Mouse (Mus musculus) ES-Bruce4 (cell line): ENCODE data around the gene Gm9821. TPM values are rescaled to one million over a fixed set of nuclear protein-coding genes. Genes with fewer than 3 reads are reported as not detected.

Experiments
- H3K27ac ChIP-seq: 2 replicates; pipeline ENCODE4 v1.5.1; 2012; ENCODE audit warnings: low read length, inconsistent platforms; ENCODE audit not compliant: insufficient read depth
- H3K27me3 ChIP-seq: 2 replicates; pipeline ENCODE4 v1.6.1; 2012; ENCODE audit warnings: mild to moderate bottlenecking, low read length, inconsistent platforms; ENCODE audit not compliant: control insufficient read depth, poor library complexity, insufficient read depth, severe bottlenecking
- H3K36me3 ChIP-seq: 2 replicates; pipeline ENCODE4 v1.6.1; 2012; ENCODE audit warnings: inconsistent platforms, mild to moderate bottlenecking, low read length, moderate library complexity; ENCODE audit not compliant: control insufficient read depth, poor library complexity, insufficient read depth, severe bottlenecking
- H3K4me1 ChIP-seq: one replicate; pipeline ENCODE4 v1.8.1; 2011; ENCODE audit warnings: low read length; ENCODE audit not compliant: control insufficient read depth, insufficient read depth
- H3K4me3 ChIP-seq: 2 replicates; pipeline ENCODE4 v1.5.1; 2011; ENCODE audit warnings: low read depth, mild to moderate bottlenecking, low read length
- H3K9ac ChIP-seq: 2 replicates; pipeline ENCODE4 v1.6.1; 2012; ENCODE audit warnings: low read depth, mild to moderate bottlenecking, inconsistent platforms; ENCODE audit not compliant: poor library complexity, severe bottlenecking
- H3K9me3 ChIP-seq: replicated peaks from 2 replicates; pipeline ENCODE4 v1.6.1; 2012; ENCODE audit warnings: mild to moderate bottlenecking, low read length, inconsistent platforms; ENCODE audit not compliant: control insufficient read depth, poor library complexity, insufficient read depth, severe bottlenecking
- CTCF ChIP-seq: IDR thresholded peaks from one replicate; pipeline ENCODE4 v1.8.1; 2011; ENCODE audit warnings: low read depth, low read length
- EP300 ChIP-seq: IDR thresholded peaks from 2 replicates; pipeline ENCODE4 v1.6.1; 2011; ENCODE audit warnings: low read depth, low read length; ENCODE audit not compliant: insufficient read depth
- POLR2A ChIP-seq: IDR thresholded peaks from one replicate; pipeline ENCODE4 v1.8.1; 2011; ENCODE audit warnings: low read length; ENCODE audit not compliant: insufficient read depth
- polyA plus RNA-seq: library from polyadenylated mRNA; stranded (reverse); fragments of >200 nt; gene quantifications from 2 replicates; pipeline ENCODE4 v1.2.4, GENCODE M21; 2011; ENCODE audit warnings: low read depth; ENCODE audit not compliant: missing spikeins, insufficient read depth, insufficient read length

The Gm9821 gene
- polyA plus RNA-seq, 1 experiment, result not detected

DNA sequence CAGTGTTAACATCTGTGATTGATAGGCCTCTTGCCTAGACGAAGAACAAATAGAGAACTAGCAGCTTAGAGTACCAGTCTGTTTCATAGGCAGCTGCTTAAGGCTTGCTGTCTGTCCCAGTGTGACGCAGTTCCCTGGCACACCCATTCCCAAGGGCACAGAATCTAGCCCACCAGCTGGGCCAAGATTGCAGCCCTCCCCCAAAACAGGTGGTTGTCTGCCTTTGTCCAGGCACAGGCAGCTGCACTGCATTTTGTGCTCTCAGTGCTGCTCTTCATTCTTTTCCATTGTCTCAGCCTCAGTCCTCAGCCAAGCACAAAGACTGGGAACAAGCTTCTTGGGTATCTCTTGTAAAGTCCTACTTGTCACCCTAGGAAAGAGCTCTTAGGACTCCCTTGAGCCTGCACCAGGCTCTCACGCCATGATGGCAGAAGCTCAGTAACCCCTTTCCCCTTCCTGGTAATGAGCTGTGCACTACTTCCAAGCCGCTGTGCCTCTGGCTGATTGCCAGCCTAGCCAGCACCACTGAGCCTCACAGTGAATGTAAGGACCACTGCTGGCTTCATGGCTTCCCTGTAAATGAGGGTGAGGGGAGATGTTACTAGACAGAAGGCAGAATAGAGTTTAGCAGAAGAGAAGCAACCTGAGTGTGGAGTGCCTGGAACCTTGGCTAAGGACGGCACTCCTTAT is 40.7 kb upstream of the Gm9821 start:
- H3K27ac ChIP-seq, result no peak overlapping the region
- no peak overlapping the region for H3K9ac ChIP-seq
- H3K4me3 ChIP-seq, result no peak overlapping the region
- H3K36me3 ChIP-seq, result 0 out of 2 replicates have a peak, but pooled peaks cover 4% of the 10 kb centered on the region
- TF ChIP-seq POLR2A (no peak), EP300 (peak; percentile 46; the same call in 1 of the 2 replicates)
- H3K9me3 ChIP-seq, result no peaks in the 10 kb centered on the region
- no peaks in the 10 kb centered on the region for H3K4me1 ChIP-seq
- no peaks in the 10 kb centered on the region for H3K27me3 ChIP-seq

DNA sequence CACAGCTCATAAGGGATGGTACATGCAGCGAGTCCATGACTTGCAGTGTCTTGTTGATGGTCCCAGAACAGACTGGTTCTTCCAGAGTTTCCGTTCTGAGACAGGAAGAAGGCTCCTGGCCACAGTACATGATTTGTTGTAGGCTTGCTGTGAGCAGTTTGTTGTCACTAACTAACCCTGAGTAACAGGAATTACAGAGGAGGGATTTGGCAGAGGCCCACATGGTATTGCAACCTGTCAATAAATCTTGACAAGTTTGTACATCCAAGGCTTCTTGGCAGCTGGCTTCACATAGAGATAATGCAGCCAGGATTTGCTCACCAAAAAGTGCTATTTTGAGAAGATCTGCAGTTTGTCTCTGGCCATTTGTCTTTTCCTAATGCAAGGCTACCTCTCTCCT is 39.4 kb upstream of the Gm9821 start:
- Histone ChIP-seq H3K9ac (no peak overlapping the region), H3K4me1 (no peaks in the 10 kb centered on the region), H3K9me3 (no peaks in the 10 kb centered on the region), H3K4me3 (no peak overlapping the region), H3K27me3 (no peaks in the 10 kb centered on the region), H3K36me3 (0 out of 2 replicates have a peak, but pooled peaks cover 5% of the 10 kb centered on the region), H3K27ac (no peak overlapping the region)
- TF ChIP-seq EP300 (no peak), POLR2A (no peak), CTCF (no peak)

DNA sequence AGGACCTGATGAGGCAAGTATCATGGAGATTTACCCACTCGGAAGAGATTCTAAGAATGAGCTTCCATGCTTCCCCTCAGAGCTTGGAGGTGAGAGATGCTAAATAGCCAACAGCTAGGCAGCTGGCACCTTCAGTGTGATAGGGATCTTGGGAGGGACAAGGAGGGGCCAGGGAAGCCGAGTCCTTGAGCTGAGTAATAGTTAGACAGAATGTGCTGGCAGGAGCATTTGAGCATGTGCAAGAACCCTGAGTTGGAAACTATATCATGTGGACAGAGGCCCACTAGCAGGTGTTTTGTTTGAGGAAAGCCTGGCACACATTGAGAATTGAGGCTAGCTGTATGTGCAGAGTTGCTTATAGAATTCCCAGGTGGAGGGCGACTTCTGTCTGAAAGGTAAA is 32.9 kb upstream of the Gm9821 start:
- Histone ChIP-seq H3K27ac (no peak overlapping the region), H3K9ac (no peak overlapping the region), H3K9me3 (no peaks in the 10 kb centered on the region), H3K4me3 (no peak overlapping the region), H3K27me3 (no peaks in the 10 kb centered on the region), H3K4me1 (peaks cover 2% of the 10 kb centered on the region), H3K36me3 (peaks cover 13% of the 10 kb centered on the region; the same call in 1 of the 2 replicates)
- TF ChIP-seq EP300, result no peak
- no peak for TF ChIP-seq POLR2A
- no peak for TF ChIP-seq CTCF

DNA sequence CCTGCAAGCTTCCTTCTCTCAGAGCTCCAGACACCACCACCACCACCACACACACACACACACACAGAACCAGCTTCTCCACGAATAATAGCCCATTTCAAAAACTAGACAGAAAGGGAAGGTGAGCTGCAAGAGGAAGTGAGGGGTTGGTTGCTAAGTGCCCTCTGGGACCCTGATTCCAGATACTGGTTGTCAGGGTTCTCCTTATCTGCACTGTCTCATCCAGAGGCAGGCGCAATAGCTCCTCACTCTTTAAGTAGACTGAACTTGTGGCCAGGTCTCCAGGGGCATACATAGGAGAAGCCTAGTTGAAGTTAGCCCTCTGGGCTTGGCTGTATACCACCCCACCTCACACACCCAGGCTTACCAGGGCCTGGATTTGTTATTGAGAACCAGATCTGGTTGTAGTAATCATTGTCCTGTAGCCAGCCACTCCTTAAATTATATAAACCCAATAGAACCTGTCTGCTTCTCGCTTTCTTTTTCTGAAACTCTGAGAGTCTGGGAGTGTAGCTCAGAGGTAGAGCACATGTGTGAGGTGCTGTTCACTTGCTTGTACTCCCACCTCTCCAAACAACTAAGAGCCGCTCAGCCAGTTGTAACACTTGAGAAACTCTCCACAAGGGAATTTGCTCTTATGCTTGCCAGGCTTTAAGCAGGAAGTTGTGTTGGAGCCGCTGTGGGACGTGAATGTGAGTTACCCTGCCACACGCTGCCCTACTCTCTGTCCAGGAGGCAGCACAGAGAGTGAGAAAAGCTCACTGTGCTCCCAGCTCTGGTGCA is 32.0 kb upstream of the Gm9821 start:
- Histone ChIP-seq H3K4me3 (no peak overlapping the region), H3K9me3 (no peaks in the 10 kb centered on the region), H3K27me3 (no peaks in the 10 kb centered on the region), H3K4me1 (peaks cover 2% of the 10 kb centered on the region), H3K36me3 (peaks cover 13% of the 10 kb centered on the region; the same call in 1 of the 2 replicates), H3K9ac (no peak overlapping the region), H3K27ac (no peak overlapping the region)
- TF ChIP-seq POLR2A, result no peak
- no peak for TF ChIP-seq EP300
- no peak for TF ChIP-seq CTCF

DNA sequence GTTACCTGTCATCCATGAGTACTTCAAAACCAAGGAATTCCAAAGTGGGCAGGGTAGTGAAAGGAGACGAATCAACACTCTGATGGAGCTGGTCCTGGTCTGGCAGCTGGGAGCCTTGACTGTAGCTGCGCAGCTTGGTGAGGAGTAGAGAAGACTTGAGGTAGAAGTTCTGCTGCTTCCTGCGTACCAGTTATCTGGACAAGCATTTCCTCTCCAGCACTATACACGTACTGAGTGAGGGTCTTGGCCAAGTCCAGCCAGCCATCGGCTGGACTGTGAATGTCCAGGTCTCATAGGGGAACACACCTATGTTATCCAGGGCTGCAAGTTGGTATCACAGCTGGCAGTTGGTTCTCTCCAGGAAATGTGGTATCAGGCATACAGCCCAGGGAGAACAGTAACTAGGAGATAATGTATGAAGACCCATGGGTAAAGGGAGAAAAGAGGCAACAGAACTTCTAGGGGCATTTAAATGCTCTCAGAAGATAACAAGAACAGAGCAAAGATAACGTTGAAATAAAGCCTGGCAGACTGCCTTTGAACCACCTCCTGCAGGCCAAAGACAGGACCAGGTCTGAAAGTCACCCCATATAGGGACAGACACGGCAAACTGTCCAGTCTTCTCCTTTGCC is 29.0 kb upstream of the Gm9821 start:
- peaks cover 8% of the 10 kb centered on the region; the same call in 1 of the 2 replicates for H3K36me3 ChIP-seq

More for the DNA sequence above, 29.0 kb upstream of the Gm9821 start:
- peaks cover 2% of the 10 kb centered on the region for H3K4me1 ChIP-seq
- no peaks in the 10 kb centered on the region for H3K27me3 ChIP-seq
- TF ChIP-seq POLR2A, result no peak
- TF ChIP-seq EP300, result no peak
- TF ChIP-seq CTCF, result no peak
- H3K9me3 ChIP-seq, result no peaks in the 10 kb centered on the region
- H3K9ac ChIP-seq, result no peak overlapping the region
- no peak overlapping the region for H3K27ac ChIP-seq
- H3K4me3 ChIP-seq, result no peak overlapping the region
